Mouse (Mus musculus): ENCODE measurements around the gene Fkbp11. TPM values are rescaled to one million over a fixed set of nuclear protein-coding genes. Genes with fewer than 3 reads are reported as not detected.

The Fkbp11 gene
- polyA plus RNA-seq (2021), result 0.41 TPM

GRCm38 (mm10) chr15:98727443-98728321 is at the start of gene Fkbp11:
Gene Fkbp11, minus strand, starts transcription at chr15:98728198.
- POLR2A ChIA-PET, result no interaction called here
- DNase-seq (ENCODE audit: low read depth, low spot score) (no peak), ATAC-seq (no peak)
- in situ Hi-C loops (cut with MboI; ENCODE audit: low pct_unique_long_range_greater_than_20kb), result no loop called here
- CTCF ChIA-PET, result interaction anchor here (0.7 to 1.4 kb wide), 3 partner anchors 11 to 93 kb away, joined by 3 to 4 read pairs (median 3); no protein-coding TSS in a partner anchor
- H3K27me3 ChIP-seq, result no peaks in the 10 kb centered on the region
- TF ChIP-seq CTCF (IDR thresholded peaks at IDR 0.05), result no peak

GRCm38 (mm10) chr15:98777762-98778161 is 49.8 kb upstream of the Fkbp11 start, which contains the start of gene Wnt10b:
Gene Wnt10b, minus strand, starts transcription at chr15:98778150.
- DNase-seq (ENCODE audit: low read depth, low spot score) (no peak), ATAC-seq (no peak)
- CTCF ChIA-PET, result no interaction called here
- in situ Hi-C loops (cut with MboI; ENCODE audit: low pct_unique_long_range_greater_than_20kb), result no loop called here
- POLR2A ChIA-PET, result no interaction called here
- H3K27me3 ChIP-seq, result no peaks in the 10 kb centered on the region
- TF ChIP-seq CTCF (IDR thresholded peaks at IDR 0.05), result no peak

DNA sequence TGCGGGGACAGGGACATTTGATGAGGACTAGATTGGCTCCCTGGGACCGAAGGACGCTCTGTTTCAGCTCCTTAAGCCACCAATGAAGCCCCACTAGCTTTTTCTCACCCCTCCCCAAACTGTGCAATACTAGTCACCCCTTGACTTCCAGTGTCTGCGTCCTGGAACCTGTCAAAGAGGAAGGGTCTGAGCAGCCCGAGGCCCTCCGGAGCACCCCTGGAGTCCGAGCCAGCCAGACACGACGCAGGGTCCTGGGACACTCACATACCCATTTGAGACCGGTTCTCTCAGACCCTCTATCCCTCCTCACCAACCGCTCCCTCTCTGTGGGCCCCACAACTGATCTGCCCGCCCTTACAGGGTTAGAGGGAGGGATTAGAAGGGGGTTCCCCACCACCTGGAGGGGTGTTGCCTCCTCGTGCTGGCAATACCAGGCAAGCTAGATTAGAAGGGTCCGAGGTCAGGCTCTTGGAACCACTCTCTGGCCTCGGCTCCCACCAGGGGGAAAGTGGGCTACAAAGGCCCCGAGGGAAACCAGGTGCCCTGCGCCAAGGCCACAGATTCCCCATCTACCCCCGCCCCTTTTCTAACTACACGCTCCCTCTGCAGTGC is 49.1 kb upstream of the Fkbp11 start:
- DNase-seq (ENCODE audit: low read depth, low spot score) (no peak), ATAC-seq (no peak)
- ChIA-PET POLR2A (no interaction called here), CTCF (no interaction called here)
- no peaks in the 10 kb centered on the region for H3K27me3 ChIP-seq
- in situ Hi-C loops (cut with MboI; ENCODE audit: low pct_unique_long_range_greater_than_20kb), result no loop called here
- TF ChIP-seq CTCF (IDR thresholded peaks at IDR 0.05), result no peak

- POLR2A ChIA-PET, result interaction anchor here (0.8 kb wide), 1 partner anchor 13 kb away, joined by 3 read pairs; the partner anchor contains the start of gene Arf3
- CTCF ChIA-PET, result no interaction called here
- TF ChIP-seq CTCF (IDR thresholded peaks at IDR 0.05), result no peak
Measured at GRCm38 (mm10) chr15:98776280-98777004, 48.4 kb upstream of the Fkbp11 start.

DNA sequence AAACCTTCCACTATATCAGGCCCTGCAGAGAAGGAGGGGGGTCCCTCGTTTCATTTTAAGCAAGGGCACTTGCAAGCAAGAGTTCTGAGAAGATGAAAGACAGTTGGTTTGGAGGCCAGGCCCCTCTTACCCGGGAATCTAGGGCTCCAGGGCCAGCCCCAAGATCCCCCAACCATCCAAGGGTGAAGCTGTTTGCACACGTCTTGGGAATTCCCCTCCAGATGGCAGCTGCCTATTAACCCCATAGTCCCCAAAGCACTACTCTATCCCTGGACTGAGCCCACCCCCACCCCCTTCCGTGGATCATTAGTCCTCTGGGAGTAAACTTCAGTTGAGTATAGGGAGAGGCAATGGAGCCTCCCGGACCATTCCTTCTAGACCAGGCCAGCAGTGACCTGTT is 47.5 kb upstream of the Fkbp11 start:
- DNase-seq (ENCODE audit: low read depth, low spot score) (no peak), ATAC-seq (no peak)
- H3K27me3 ChIP-seq, result no peaks in the 10 kb centered on the region
- ChIA-PET POLR2A (interaction anchor here (0.8 kb wide), 1 partner anchor 12 kb away, joined by 3 read pairs; the partner anchor contains the start of gene Arf3), CTCF (interaction anchor here (1.8 kb wide), 1 partner anchor 24 kb away, joined by 4 read pairs; no protein-coding TSS in a partner anchor)
- TF ChIP-seq CTCF (IDR thresholded peaks at IDR 0.05), result no peak
- in situ Hi-C loops (cut with MboI; ENCODE audit: low pct_unique_long_range_greater_than_20kb), result no loop called here

More at GRCm38 (mm10) chr15:98776280-98777004, 48.4 kb upstream of the Fkbp11 start:
- DNase-seq (ENCODE audit: low read depth, low spot score), result no peak
- ATAC-seq, result peak; percentile 11
- in situ Hi-C loops (cut with MboI; ENCODE audit: low pct_unique_long_range_greater_than_20kb), result no loop called here
- H3K27me3 ChIP-seq, result no peaks in the 10 kb centered on the region

DNA sequence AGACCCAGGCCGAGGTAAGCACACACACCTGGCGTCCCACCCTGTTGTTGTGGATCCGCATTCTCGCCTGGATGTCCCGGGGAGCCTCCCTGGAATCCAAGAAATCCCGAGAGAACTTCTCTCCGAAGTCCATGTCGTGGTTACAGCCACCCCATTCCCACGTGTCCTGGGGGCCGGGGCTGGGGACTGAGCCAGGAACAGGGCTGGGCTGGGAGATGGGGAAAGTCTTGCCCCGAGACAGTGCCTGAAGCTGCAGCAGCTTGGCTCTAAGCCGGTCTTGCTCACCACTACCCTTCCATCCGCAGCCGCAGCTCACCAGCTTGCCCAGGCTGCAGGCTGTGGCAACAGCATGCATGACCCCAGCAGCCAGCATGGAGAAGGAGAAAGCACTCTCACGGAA is 46.1 kb upstream of the Fkbp11 start:
- H3K27me3 ChIP-seq, result no peaks in the 10 kb centered on the region
- CTCF ChIA-PET, result interaction anchor here (1.0 to 1.8 kb wide), 2 partner anchors 11 to 25 kb away, joined by 3 to 4 read pairs; partner anchors contain the start of gene Arf3
- DNase-seq (ENCODE audit: low read depth, low spot score), result no peak
- ATAC-seq, result no peak
- in situ Hi-C loops (cut with MboI; ENCODE audit: low pct_unique_long_range_greater_than_20kb), result no loop called here
- POLR2A ChIA-PET, result no interaction called here
- no peak for TF ChIP-seq CTCF (IDR thresholded peaks at IDR 0.05)

DNA sequence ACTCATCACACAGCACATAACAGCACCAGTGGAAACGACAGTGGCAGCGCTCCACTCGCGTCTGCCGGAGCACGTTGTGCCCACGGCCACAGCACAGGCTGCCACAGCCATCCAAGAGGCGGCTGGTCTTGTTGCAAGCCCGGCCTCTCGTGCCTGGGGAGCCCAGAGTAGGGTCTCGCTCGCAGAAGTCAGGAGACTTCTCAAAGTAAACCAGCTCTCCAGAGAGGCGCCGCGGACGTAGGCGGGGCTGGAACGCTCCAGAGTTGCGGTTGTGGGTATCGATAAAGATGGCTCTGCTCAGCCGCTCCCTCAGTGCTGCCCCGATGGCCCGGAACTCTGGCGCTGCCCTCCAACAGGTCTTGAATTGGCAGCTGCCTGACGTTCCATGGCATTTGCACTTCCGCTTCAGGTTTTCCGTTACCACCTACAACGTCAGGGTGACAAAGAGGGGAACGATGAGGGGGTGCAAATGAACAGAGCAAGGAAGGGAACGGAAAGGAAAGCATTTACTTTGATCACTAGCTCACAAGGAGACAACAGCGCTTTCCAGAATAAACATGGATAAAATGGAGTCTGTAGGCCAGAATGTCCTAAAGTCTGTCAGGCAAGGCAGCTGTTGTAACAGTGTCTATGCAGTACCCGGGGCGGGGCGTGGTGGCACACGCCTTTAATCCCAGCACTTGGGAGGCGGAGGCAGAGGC is 44.7 kb upstream of the Fkbp11 start:
- POLR2A ChIA-PET, result interaction anchor here (1.6 kb wide), 1 partner anchor 19 kb away, joined by 3 read pairs; no protein-coding TSS in a partner anchor
- DNase-seq (ENCODE audit: low read depth, low spot score), result no peak
- CTCF ChIA-PET, result no interaction called here
- no peak for TF ChIP-seq CTCF (IDR thresholded peaks at IDR 0.05)
- in situ Hi-C loops (cut with MboI; ENCODE audit: low pct_unique_long_range_greater_than_20kb), result no loop called here
- no peak for ATAC-seq
- H3K27me3 ChIP-seq, result no peaks in the 10 kb centered on the region

DNA sequence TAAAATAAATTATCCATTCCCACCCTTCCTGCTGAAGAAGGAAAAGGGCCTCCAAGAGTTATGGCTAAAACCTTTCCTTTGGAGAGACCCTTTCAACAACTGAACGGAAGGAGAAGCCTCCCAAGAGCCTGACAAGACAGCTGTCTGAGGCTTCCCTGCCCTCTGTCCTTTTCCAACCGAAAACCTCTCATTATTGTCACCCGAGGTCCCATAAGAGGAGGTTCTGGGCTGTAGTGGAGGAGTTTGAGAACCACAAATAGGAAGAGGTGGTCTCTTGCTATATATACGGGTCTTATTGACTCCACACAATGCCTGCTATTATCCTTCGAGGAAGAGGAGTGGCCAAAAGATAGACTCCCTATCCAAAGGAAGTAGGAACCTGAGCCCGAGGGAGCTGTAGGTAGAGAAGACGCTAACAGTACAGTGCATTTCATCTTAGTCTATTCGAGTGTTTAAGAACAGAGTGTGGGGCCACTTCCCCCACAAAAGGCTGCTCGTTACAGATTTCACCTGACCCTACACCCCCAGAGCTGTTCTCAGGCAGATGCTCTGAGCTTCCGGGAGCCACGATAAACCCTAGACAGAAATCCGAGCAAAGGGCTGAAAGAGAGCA is 43.9 kb upstream of the Fkbp11 start:
- H3K27me3 ChIP-seq, result no peaks in the 10 kb centered on the region
- in situ Hi-C loops (cut with MboI; ENCODE audit: low pct_unique_long_range_greater_than_20kb), result no loop called here
- ChIA-PET CTCF (no interaction called here), POLR2A (interaction anchor here (1.6 kb wide), 1 partner anchor 20 kb away, joined by 3 read pairs; no protein-coding TSS in a partner anchor)
- no peak for TF ChIP-seq CTCF (IDR thresholded peaks at IDR 0.05)
- no peak for ATAC-seq
- no peak for DNase-seq (ENCODE audit: low read depth, low spot score)

DNA sequence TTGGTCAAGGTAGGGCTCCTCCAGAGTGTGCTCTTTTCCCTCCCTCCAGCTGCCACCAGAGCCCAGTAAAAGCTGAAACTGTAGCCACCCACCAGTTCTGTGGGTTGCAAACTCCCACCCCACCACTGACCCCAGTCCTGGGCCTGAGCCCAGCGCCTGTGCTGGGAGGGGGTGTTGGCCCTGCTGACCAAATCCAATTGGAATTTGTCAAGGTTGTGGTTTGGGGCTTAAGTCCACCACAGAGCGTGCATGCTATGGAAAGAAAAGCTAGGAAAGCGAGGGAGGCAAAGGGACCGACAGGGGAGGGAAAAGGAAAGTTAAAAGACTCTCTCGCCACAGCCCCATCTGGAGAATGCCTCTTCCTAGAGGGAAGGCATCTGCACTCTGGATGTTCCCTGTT is 40.3 kb upstream of the Fkbp11 start:
- TF ChIP-seq CTCF (IDR thresholded peaks at IDR 0.05), result no peak
- in situ Hi-C loops (cut with MboI; ENCODE audit: low pct_unique_long_range_greater_than_20kb), result no loop called here
- H3K27me3 ChIP-seq, result no peaks in the 10 kb centered on the region
- ATAC-seq, result no peak
- ChIA-PET POLR2A (interaction anchor here (0.6 to 0.7 kb wide), 2 partner anchors 23 to 184 kb away, joined by 3 read pairs; no protein-coding TSS in a partner anchor), CTCF (no interaction called here)
- DNase-seq (ENCODE audit: low read depth, low spot score), result no peak

Measured in Patski (cell line).